Mouse (Mus musculus) CH12.LX (cell line): ENCODE results near the gene Clcn1. TPM values are rescaled to one million over a fixed set of nuclear protein-coding genes. Genes with fewer than 3 reads are reported as not detected.

Experiments
- DNase-seq: peaks from one replicate; pipeline ENCODE4 v3.0.0-alpha.2; 2013; ENCODE audit errors: extremely low read depth
- H3K27ac ChIP-seq: 2 replicates; pipeline ENCODE4 v1.5.1; 2012; ENCODE audit warnings: low read depth, mild to moderate bottlenecking, control low read depth, moderate library complexity; ENCODE audit not compliant: insufficient read depth
- H3K27me3 ChIP-seq: replicated peaks from 2 replicates; pipeline ENCODE3; 2012; ENCODE audit warnings: inconsistent platforms
- H3K36me3 ChIP-seq, 2 experiments: replicated peaks in 1 of 2; 2 replicates each; pipeline versions ENCODE3 to v1.6.1; 2012; ENCODE audit warnings: inconsistent platforms in 1 of 2, low read length in 1 of 2, mild to moderate bottlenecking in 1 of 2, mixed read lengths in 1 of 2, moderate library complexity in 1 of 2; ENCODE audit not compliant: control insufficient read depth in 1 of 2, insufficient read depth in 1 of 2
- H3K4me1 ChIP-seq, 2 experiments: 2 replicates each; pipeline ENCODE4 v1.6.1; 2012; ENCODE audit warnings: inconsistent platforms in 1 of 2, moderate library complexity in 1 of 2; ENCODE audit not compliant: insufficient read depth in 2 of 2, control insufficient read depth in 1 of 2
- H3K4me2 ChIP-seq: 2 replicates; pipeline ENCODE4 v1.6.1; 2012; ENCODE audit warnings: low read depth, mild to moderate bottlenecking, control low read depth; ENCODE audit not compliant: poor library complexity, insufficient read depth, severe bottlenecking
- H3K4me3 ChIP-seq, 3 experiments: fragments of 150-350 bp in 1 of 3; sonication (generic) in 1 of 3; replicated peaks in 1 of 3; 2 replicates each; pipeline versions ENCODE3 to v1.5.1; 2011 to 2012; ENCODE audit warnings: low read depth in 2 of 3, low read length in 2 of 3, mild to moderate bottlenecking in 2 of 3, moderate library complexity in 2 of 3, control low read depth in 1 of 3, improper control_type of control experiment in 1 of 3, inconsistent platforms in 1 of 3, mixed read lengths in 1 of 3; ENCODE audit not compliant: poor library complexity in 1 of 3
- H3K79me2 ChIP-seq: replicated peaks from 2 replicates; pipeline ENCODE4 v1.6.1; 2012; ENCODE audit warnings: mild to moderate bottlenecking, moderate library complexity; ENCODE audit not compliant: control insufficient read depth, poor library complexity, insufficient read depth, severe bottlenecking; ENCODE audit errors: extremely low read depth
- H3K9ac ChIP-seq: 2 replicates; pipeline ENCODE4 v1.6.1; 2012; ENCODE audit warnings: low read depth, mild to moderate bottlenecking, control low read depth, moderate library complexity; ENCODE audit not compliant: insufficient read depth
- H3K9me3 ChIP-seq: replicated peaks from 2 replicates; pipeline ENCODE3; 2012; ENCODE audit warnings: low read length, inconsistent platforms, mixed read lengths
- BHLHE40 ChIP-seq: IDR thresholded peaks from 2 replicates; pipeline ENCODE4 v1.6.1; 2011; ENCODE audit warnings: mild to moderate bottlenecking, low read depth, low read length, improper control_type of control experiment
- CHD1 ChIP-seq: IDR thresholded peaks from 2 replicates; pipeline ENCODE4 v1.6.1; 2012; ENCODE audit warnings: low read depth, low read length, improper control_type of control experiment, inconsistent platforms
- CHD2 ChIP-seq: IDR thresholded peaks from 2 replicates; pipeline ENCODE4 v1.6.1; 2011; ENCODE audit warnings: low read length, improper control_type of control experiment
- CTCF ChIP-seq, 2 experiments: IDR thresholded peaks in 1 of 2; conservative IDR thresholded peaks in 1 of 2; 2 replicates each; pipeline ENCODE4 v1.5.1; 2011 to 2012; ENCODE audit warnings: low read depth in 2 of 2, low read length in 2 of 2, improper control_type of control experiment in 1 of 2, inconsistent platforms in 1 of 2, mild to moderate bottlenecking in 1 of 2, moderate library complexity in 1 of 2
- E2F4 ChIP-seq: IDR thresholded peaks from 2 replicates; pipeline ENCODE4 v1.6.1; 2011; ENCODE audit warnings: low read depth, low read length, improper control_type of control experiment; ENCODE audit not compliant: insufficient replicate concordance
- ELF1 ChIP-seq: IDR thresholded peaks from 2 replicates; pipeline ENCODE4 v1.6.1; 2014; ENCODE audit warnings: low read depth, mild to moderate bottlenecking, inconsistent platforms, low read length, improper control_type of control experiment
- EP300 ChIP-seq: IDR thresholded peaks from 2 replicates; pipeline ENCODE4 v1.6.1; 2011; ENCODE audit warnings: low read length, improper control_type of control experiment
- ETS1 ChIP-seq: conservative IDR thresholded peaks from 2 replicates; pipeline ENCODE4 v1.6.1; 2012; ENCODE audit warnings: low read depth, mild to moderate bottlenecking, inconsistent platforms, low read length, improper control_type of control experiment, moderate library complexity
- GABPA ChIP-seq: IDR thresholded peaks from 2 replicates; pipeline ENCODE4 v1.6.1; 2012; ENCODE audit warnings: low read depth, low read length, improper control_type of control experiment, inconsistent platforms; ENCODE audit not compliant: insufficient replicate concordance
- IRF4 ChIP-seq: IDR thresholded peaks from 2 replicates; pipeline ENCODE4 v1.6.1; 2014; ENCODE audit warnings: low read depth, mild to moderate bottlenecking, inconsistent platforms, low read length, improper control_type of control experiment
- JUN ChIP-seq: IDR thresholded peaks from 2 replicates; pipeline ENCODE4 v1.6.1; 2011; ENCODE audit warnings: low read depth, mild to moderate bottlenecking, low read length, improper control_type of control experiment, moderate library complexity; ENCODE audit not compliant: insufficient read depth
- JUND ChIP-seq: conservative IDR thresholded peaks from 2 replicates; pipeline ENCODE4 v1.6.1; 2011; ENCODE audit warnings: low read depth, low read length, improper control_type of control experiment
- KAT2A ChIP-seq: IDR thresholded peaks from 2 replicates; pipeline ENCODE4 v1.6.1; 2012; ENCODE audit warnings: low read length, improper control_type of control experiment, inconsistent platforms; ENCODE audit not compliant: insufficient replicate concordance
- MAFK ChIP-seq: IDR thresholded peaks from 2 replicates; pipeline ENCODE4 v1.6.1; 2011; ENCODE audit warnings: low read length, improper control_type of control experiment; ENCODE audit not compliant: insufficient replicate concordance
- MAX ChIP-seq: IDR thresholded peaks from 2 replicates; pipeline ENCODE4 v1.6.1; 2011; ENCODE audit warnings: low read length, improper control_type of control experiment
- MAZ ChIP-seq: IDR thresholded peaks from 2 replicates; pipeline ENCODE4 v1.6.1; 2012; ENCODE audit warnings: low read depth, mild to moderate bottlenecking, inconsistent platforms, low read length, improper control_type of control experiment, moderate library complexity
- MEF2A ChIP-seq: IDR thresholded peaks from 2 replicates; pipeline ENCODE4 v1.6.1; 2014; ENCODE audit warnings: low read depth, mild to moderate bottlenecking, inconsistent platforms, low read length, improper control_type of control experiment, borderline replicate concordance
- MXI1 ChIP-seq: IDR thresholded peaks from 2 replicates; pipeline ENCODE4 v1.6.1; 2011; ENCODE audit warnings: mild to moderate bottlenecking, low read depth, low read length, improper control_type of control experiment
- MYC ChIP-seq: IDR thresholded peaks from 2 replicates; pipeline ENCODE4 v1.6.1; 2011; ENCODE audit warnings: low read depth, mild to moderate bottlenecking, improper control_type of control experiment, low read length
- NELFE ChIP-seq: IDR thresholded peaks from 2 replicates; pipeline ENCODE4 v1.6.1; 2011; ENCODE audit warnings: low read depth, low read length, improper control_type of control experiment
- NRF1 ChIP-seq: IDR thresholded peaks from 2 replicates; pipeline ENCODE4 v1.6.1; 2014; ENCODE audit warnings: low read depth, mild to moderate bottlenecking, inconsistent platforms, low read length, improper control_type of control experiment, moderate library complexity
- PAX5 ChIP-seq: IDR thresholded peaks from 2 replicates; pipeline ENCODE4 v1.6.1; 2012; ENCODE audit warnings: low read length, inconsistent platforms, mixed read lengths
- POLR2A ChIP-seq: IDR thresholded peaks from 2 replicates; pipeline ENCODE4 v1.6.1; 2011; ENCODE audit warnings: low read depth, mild to moderate bottlenecking, improper control_type of control experiment, low read length
- POLR2AphosphoS2 ChIP-seq: IDR thresholded peaks from 2 replicates; pipeline ENCODE4 v1.6.1; 2011; ENCODE audit warnings: low read depth, low read length, improper control_type of control experiment
- RAD21 ChIP-seq: IDR thresholded peaks from 2 replicates; pipeline ENCODE4 v1.6.1; 2011; ENCODE audit warnings: low read depth, mild to moderate bottlenecking, low read length, improper control_type of control experiment, moderate library complexity
- RCOR1 ChIP-seq: conservative IDR thresholded peaks from 2 replicates; pipeline ENCODE4 v1.6.1; 2012; ENCODE audit warnings: low read depth, mild to moderate bottlenecking, inconsistent platforms, low read length, improper control_type of control experiment
- SMC3 ChIP-seq: IDR thresholded peaks from 2 replicates; pipeline ENCODE4 v1.6.1; 2011; ENCODE audit warnings: low read depth, low read length, improper control_type of control experiment
- TBP ChIP-seq: conservative IDR thresholded peaks from 2 replicates; pipeline ENCODE4 v1.6.1; 2011; ENCODE audit warnings: low read depth, low read length, improper control_type of control experiment
- UBTF ChIP-seq: IDR thresholded peaks from 2 replicates; pipeline ENCODE4 v1.6.1; 2012; ENCODE audit warnings: low read depth, mild to moderate bottlenecking, inconsistent platforms, low read length, improper control_type of control experiment, moderate library complexity
- USF1 ChIP-seq: IDR thresholded peaks from 2 replicates; pipeline ENCODE4 v1.6.1; 2014; ENCODE audit warnings: low read depth, mild to moderate bottlenecking, inconsistent platforms, low read length, improper control_type of control experiment
- USF2 ChIP-seq: conservative IDR thresholded peaks from 2 replicates; pipeline ENCODE4 v1.6.1; 2011; ENCODE audit warnings: low read depth, low read length, improper control_type of control experiment
- ZC3H11A ChIP-seq: IDR thresholded peaks from 2 replicates; pipeline ENCODE4 v1.6.1; 2012; ENCODE audit warnings: low read depth, mild to moderate bottlenecking, inconsistent platforms, low read length, improper control_type of control experiment
- ZKSCAN1 ChIP-seq: IDR thresholded peaks from 2 replicates; pipeline ENCODE4 v1.6.1; 2012; ENCODE audit warnings: low read depth, inconsistent platforms, low read length, improper control_type of control experiment, borderline replicate concordance
- ZMIZ1 ChIP-seq: IDR thresholded peaks from 2 replicates; pipeline ENCODE4 v1.6.1; 2012; ENCODE audit warnings: low read depth, mild to moderate bottlenecking, inconsistent platforms, low read length, improper control_type of control experiment
- ZNF384 ChIP-seq: IDR thresholded peaks from 2 replicates; pipeline ENCODE4 v1.6.1; 2012; ENCODE audit warnings: low read depth, low read length, improper control_type of control experiment, inconsistent platforms
- dilution Hi-C: fragments of 300-500 bp; cut with MboI; formaldehyde crosslinking; loops from 2 replicates; pipeline ENCODE4 v1.14.3; 2020; ENCODE audit warnings: low sequenced_read_pairs; ENCODE audit not compliant: extremely low pct_unique_long_range_greater_than_20kb, extremely low pct_ligation_motif_present
- in situ Hi-C: fragments of 300-500 bp; cut with MboI; formaldehyde crosslinking; loops from 3 replicates; pipeline ENCODE4 v1.14.3; 2019; ENCODE audit warnings: low sequenced_read_pairs, low pct_ligation_motif_present, low pct_unique_long_range_greater_than_20kb, mixed read lengths
- polyA plus RNA-seq: library from polyadenylated mRNA; unstranded; fragments of >175 nt; gene quantifications from 2 replicates; pipeline ENCODE4 v1.2.1, GENCODE M21; 2012; ENCODE audit warnings: low read depth; ENCODE audit not compliant: insufficient read length
- total RNA-seq, 2 experiments: library from RNA; depleted of rRNA; stranded (reverse); fragments of 300-350 nt in 1 of 2; fragments of >200 nt in 1 of 2; gene quantifications; 2 replicates each; pipeline ENCODE4 v1.2.3; 2012 to 2014

Clcn1 gene
- total and polyA plus RNA-seq, 3 experiments, result 0.04 to 0.50 (median 0.08) TPM

DNA sequence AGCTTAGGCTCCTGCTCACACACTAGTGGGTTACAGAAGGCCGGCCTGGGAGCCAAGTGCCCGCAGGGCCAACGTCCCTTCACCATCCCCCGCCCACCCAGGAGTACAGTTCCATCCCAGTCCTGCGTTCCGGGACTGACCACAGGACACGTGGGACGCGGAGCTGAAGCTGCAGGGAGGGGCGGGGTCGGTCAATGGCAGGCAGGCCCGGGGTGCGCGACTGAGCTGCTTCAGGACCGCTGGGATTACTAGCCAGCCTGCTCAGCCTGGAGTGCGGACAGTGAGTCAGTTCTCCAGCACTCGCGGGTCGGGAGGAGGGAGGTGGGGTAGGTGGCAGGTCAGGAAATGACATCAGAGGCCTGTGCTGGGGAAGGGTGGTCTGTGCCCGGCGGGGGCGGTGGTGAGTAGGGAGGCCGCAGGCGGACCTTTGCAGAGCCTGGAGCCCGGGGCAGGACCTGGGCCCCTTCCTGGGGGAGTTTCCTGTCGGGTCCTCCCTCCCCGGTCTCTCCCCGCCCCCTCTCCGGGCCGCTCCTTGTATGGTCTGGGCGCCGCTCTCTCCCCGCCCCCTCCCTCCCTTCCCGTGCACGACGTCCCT lies 63.0 kb downstream of the Clcn1 start, which contains the start of gene Zyx:
Zyx (plus strand) TSS at position 205 of the 595 bp plus-strand sequence.
- dilution Hi-C loops, result no loop called here
- H3K27ac ChIP-seq, result no peak within 1 kb of the TSS
- TF ChIP-seq ETS1 (no peak), NELFE (peak; percentile 9; the same call in 1 of the 2 replicates), IRF4 (no peak), GABPA (no peak), E2F4 (no peak), ZNF384 (no peak), CHD1 (no peak), MAX (peak; percentile 54; the same call in 1 of the 2 replicates), BHLHE40 (no peak), USF2 (no peak), UBTF (no peak), CHD2 (no peak; the same call in 1 of the 2 replicates), KAT2A (no peak), PAX5 (no peak), RAD21 (no peak), RCOR1 (no peak), MEF2A (no peak), POLR2AphosphoS2 (no peak), MXI1 (peak; percentile 71; the same call in 1 of the 2 replicates), NRF1 (no peak), MAZ (peak; percentile 69; the same call in 1 of the 2 replicates), USF1 (0 out of 2 replicates have a peak, but pooled peaks have one; percentile 5), CTCF (conservative IDR thresholded peaks at IDR 0.05 in 1 of 2, IDR thresholded peaks at IDR 0.05 in 1 of 2; ENCODE audit: low read depth in 2 of 2, low read length in 2 of 2) (peak in 1 of 2 experiments; percentile 16; a peak in 1 of 4 replicates), JUND (no peak; the same call in 1 of the 2 replicates), ZMIZ1 (no peak), TBP (no peak), ZC3H11A (no peak), EP300 (no peak), POLR2A (peak; percentile 62), SMC3 (no peak), ELF1 (peak; percentile 44; the same call in 1 of the 2 replicates), MYC (no peak), ZKSCAN1 (no peak), MAFK (no peak), JUN (no peak)
- H3K27me3 ChIP-seq, result no peaks in the 10 kb centered on the region
- H3K36me3 ChIP-seq, result peaks cover 0 to 7% of the 10 kb centered on the region in 2 experiments
- H3K4me2 ChIP-seq, result peak within 1 kb of the TSS; percentile 94
- H3K4me3 ChIP-seq, result peak within 1 kb of the TSS; percentile 57 to 67 (median 65)
- H3K79me2 ChIP-seq, result no peaks in the 10 kb centered on the region
- peak; percentile 74 for DNase-seq
- no peaks in the 10 kb centered on the region for H3K9me3 ChIP-seq
- peaks cover 0 to 14% of the 10 kb centered on the region in 2 experiments; a peak in 2 of 4 replicates for H3K4me1 ChIP-seq
- H3K9ac ChIP-seq, result peak within 1 kb of the TSS; percentile 55
- in situ Hi-C loops, result loop anchor here (25.0 kb wide), 1 partner anchor 238 kb away; the partner anchor contains the start of gene Tcaf3
